Mouse (Mus musculus): ENCODE data around the gene Ripply1. TPM values are rescaled to one million over a fixed set of nuclear protein-coding genes. Genes with fewer than 3 reads are reported as not detected.

The Ripply1 gene
- not detected for polyA plus RNA-seq (2017; shearing (Covaris generic))

DNA sequence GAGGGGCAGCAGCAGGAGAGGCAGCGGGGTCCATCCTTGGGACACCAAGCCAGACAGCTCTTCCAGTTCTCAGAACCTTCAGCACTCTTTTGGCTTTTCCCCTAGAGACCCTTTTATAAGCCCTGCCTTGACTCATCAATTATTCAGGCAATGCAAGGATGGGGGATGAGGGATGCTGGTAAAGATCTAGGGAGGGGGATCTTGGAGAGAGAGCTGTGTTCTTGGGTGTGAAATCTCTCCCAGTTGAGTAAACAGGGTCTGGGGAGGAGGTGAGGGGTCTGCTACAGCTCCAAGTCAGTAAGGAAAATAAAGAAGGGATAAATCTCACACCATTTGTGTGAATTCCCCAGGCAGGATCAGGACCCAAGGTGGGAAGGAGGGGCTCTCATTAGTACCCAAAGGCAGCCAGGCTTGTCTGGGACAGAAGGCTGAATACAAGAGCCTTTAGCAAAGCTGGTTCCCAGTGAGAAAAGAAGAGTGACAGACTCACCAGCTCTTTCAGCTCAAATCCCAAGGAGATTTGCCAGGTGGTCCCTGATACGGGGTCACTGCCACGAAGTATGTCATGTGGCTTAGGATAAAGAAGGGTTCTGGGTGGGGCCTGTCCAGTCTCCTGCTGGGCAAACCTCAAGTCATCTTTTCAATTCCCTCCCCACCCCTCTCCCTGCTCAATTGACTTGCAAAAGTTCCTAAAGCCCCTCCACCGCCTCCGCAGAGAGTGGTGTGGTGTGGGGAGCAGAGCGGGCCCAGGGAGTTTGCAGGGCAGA is at the start of gene Ripply1:
Ripply1 (minus strand) TSS at position 76 of the 767 bp plus-strand sequence.

GRCm38 (mm10) chrX:139800406-139800878 is 18.3 kb upstream of the Ripply1 start, which contains the start of gene Cldn2:
Gene Cldn2, plus strand, starts transcription at chrX:139800828.

Other genes with a start within 250 kb of the Ripply1 start
- gene Rnf128, start 219.0 kb downstream of the Ripply1 start, polyA plus RNA-seq (2017; shearing (Covaris generic)) = 19.0 TPM
- 10.2 TPM for gene Tbc1d8b, start 97.4 kb downstream of the Ripply1 start, polyA plus RNA-seq (2017; shearing (Covaris generic))
- 2.0 TPM for gene Gm15013, start 67.9 kb downstream of the Ripply1 start, polyA plus RNA-seq (2017; shearing (Covaris generic))
- gene Cldn2, start 18.5 kb upstream of the Ripply1 start, polyA plus RNA-seq (2017; shearing (Covaris generic)) = not detected
- 0.34 TPM for gene Morc4, start 89.3 kb upstream of the Ripply1 start, polyA plus RNA-seq (2017; shearing (Covaris generic))
- gene Rbm41, start 216.2 kb upstream of the Ripply1 start, polyA plus RNA-seq (2017; shearing (Covaris generic)) = 13.5 TPM